Mouse (Mus musculus) CD4-positive, CD25-positive, alpha-beta regulatory T cell, adult 4 months (primary cell): Measurements from ENCODE around the gene Rfc1. TPM values are rescaled to one million over a fixed set of nuclear protein-coding genes. Genes with fewer than 3 reads are reported as not detected.

Experiments used
- polyA plus RNA-seq, 2 experiments: library from polyadenylated mRNA; unstranded; fragments of 100-300 nt; shearing (Covaris generic); gene quantifications; one replicate each; pipeline ENCODE4 v1.2.1; 2017

The Rfc1 gene
- polyA plus RNA-seq, 2 experiments from 2014 or later = 76.5 to 78.8 TPM

Other genes starting within 250 kb of the Rfc1 start
- gene Tmem156, start 243.5 kb downstream of the Rfc1 start, polyA plus RNA-seq = 10 to 100 TPM; 21.5 to 26.1 TPM
- gene Klhl5, start 228.1 kb downstream of the Rfc1 start, polyA plus RNA-seq = 1 to 10 TPM; 5.4 to 6.1 TPM
- 1 to 10 TPM; 2.7 to 4.9 TPM for gene Wdr19, start 136.0 kb downstream of the Rfc1 start, polyA plus RNA-seq
- not detected for gene Klb, start 12.6 kb upstream of the Rfc1 start, polyA plus RNA-seq
- 1,000 to 10,000 TPM; 2,375 to 2,759 TPM for gene Rpl9, start 55.8 kb upstream of the Rfc1 start, polyA plus RNA-seq
- gene Lias, start 55.8 kb upstream of the Rfc1 start, polyA plus RNA-seq = 10 to 100 TPM; 31.6 to 44.7 TPM
- 10 to 100 TPM; 11.3 to 12.2 TPM for gene Ugdh, start 100.3 kb upstream of the Rfc1 start, polyA plus RNA-seq
- not detected for gene Gm43552, start 157.2 kb upstream of the Rfc1 start, polyA plus RNA-seq
- 100 to 1,000 TPM; 155 to 157 TPM for gene Smim14, start 201.5 kb upstream of the Rfc1 start, polyA plus RNA-seq
- gene Ube2k, start 201.6 kb upstream of the Rfc1 start, polyA plus RNA-seq = 100 to 1,000 TPM in 1 of 2 experiments, 10 to 100 TPM in 1; 97.1 to 108 TPM